Mouse (Mus musculus) myocyte (in vitro differentiated cells): Measurements from ENCODE around the gene Rbm28.
A peak's percentile ranks its signal among the peaks of the same experiment; 100 is the strongest.

ENCODE experiments used
- E2F4 ChIP-seq: IDR thresholded peaks from one replicate; pipeline ENCODE4 v1.6.1; 2011; ENCODE audit warnings: mild to moderate bottlenecking, control low read depth, moderate library complexity; ENCODE audit not compliant: insufficient read depth
- MAX ChIP-seq: IDR thresholded peaks from one replicate; pipeline ENCODE4 v1.6.1; 2011; ENCODE audit warnings: low read depth, mild to moderate bottlenecking, control low read depth
- MYOD1 ChIP-seq, 3 experiments: IDR thresholded peaks; one replicate each; pipeline ENCODE4 v1.6.1; 2011; ENCODE audit warnings: control low read depth in 2 of 3, low read depth in 2 of 3, mild to moderate bottlenecking in 2 of 3, moderate library complexity in 1 of 3; ENCODE audit not compliant: insufficient read length in 2 of 3, control insufficient read depth in 1 of 3
- POLR2A ChIP-seq: IDR thresholded peaks from one replicate; pipeline ENCODE4 v1.6.1; 2011; ENCODE audit warnings: low read depth, mild to moderate bottlenecking, control low read depth, moderate library complexity; ENCODE audit not compliant: insufficient read length
- POLR2AphosphoS2 ChIP-seq: IDR thresholded peaks from one replicate; pipeline ENCODE4 v1.6.1; 2011; ENCODE audit warnings: low read depth, control low read depth; ENCODE audit not compliant: insufficient read length
- USF1 ChIP-seq: IDR thresholded peaks from one replicate; pipeline ENCODE4 v1.6.1; 2011; ENCODE audit warnings: low read depth, mild to moderate bottlenecking, control low read depth, moderate library complexity

- no peak for TF ChIP-seq POLR2A
- no peak for TF ChIP-seq E2F4
- no peak for TF ChIP-seq POLR2AphosphoS2
- TF ChIP-seq USF1 = no peak
- TF ChIP-seq MYOD1 (IDR thresholded peaks at IDR 0.05; ENCODE audit: control insufficient read depth in 1 of 3, insufficient read length in 2 of 3, low read depth in 2 of 3) = peak in 1 of 3 experiments; percentile 26
- TF ChIP-seq MAX = no peak
Observed at GRCm38 (mm10) chr6:29195846-29196698, 31.3 kb upstream of the Rbm28 start.
